Mouse (Mus musculus) gastrocnemius, postnatal 25 days (tissue): ENCODE results near the gene Lrch3. TPM values are rescaled to one million over a fixed set of nuclear protein-coding genes. Genes with fewer than 3 reads are reported as not detected.
"Not testable (repeated sequence)": the region's sequence is repeated elsewhere in the genome, so short reads cannot be mapped to it uniquely, and the experiment has no call there.

Experiments used
- DNase-seq: peaks from one replicate; pipeline ENCODE4 v3.0.0; 2022
- total RNA-seq, 2 experiments: library from RNA; stranded (reverse); gene quantifications; 1 replicate in 1 of 2; 2 replicates in 1 of 2; pipeline ENCODE4 v1.2.3; 2021

The Lrch3 gene
- total RNA-seq, 2 experiments from 2014 or later = 13.7 to 15.4 TPM

DNA sequence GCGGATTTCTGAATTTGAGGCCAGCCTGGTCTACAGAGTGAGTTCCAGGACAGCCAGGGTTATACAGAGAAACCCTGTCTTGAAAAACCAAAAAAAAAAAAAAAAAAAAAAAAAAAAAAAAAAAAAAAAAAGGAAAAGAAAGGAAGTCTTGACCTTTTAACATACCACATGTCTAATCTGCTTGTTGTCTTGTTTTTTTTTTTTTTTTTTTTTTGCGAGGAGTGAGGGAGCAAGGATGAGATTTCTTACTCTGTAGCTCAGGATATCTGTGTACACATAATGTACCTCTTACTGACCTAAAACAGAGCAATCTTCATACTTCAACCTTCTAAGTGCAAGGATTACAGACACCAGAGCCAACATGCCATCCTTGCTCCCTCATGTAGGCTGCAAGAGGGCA is 141.0 kb downstream of the Lrch3 start:
- not testable (repeated sequence) for DNase-seq

DNA sequence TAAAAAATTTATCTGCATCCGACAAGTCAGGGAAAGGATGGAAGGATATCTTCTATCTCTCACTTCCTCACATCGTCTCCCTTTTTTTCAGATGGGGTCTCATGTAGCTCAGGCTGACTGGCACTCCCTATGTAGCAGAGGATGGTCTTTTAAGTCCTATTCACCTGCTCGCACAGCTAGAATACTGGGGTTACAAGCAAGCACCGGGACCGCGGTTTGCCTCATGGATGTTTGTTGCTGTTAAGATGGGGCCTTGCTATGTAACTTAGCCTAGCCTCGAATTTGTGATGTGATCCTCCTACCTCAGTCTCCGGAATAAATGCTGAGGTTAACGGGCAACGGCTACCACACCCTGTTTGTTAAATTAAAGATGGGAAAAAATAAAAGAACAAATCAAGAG is 141.8 kb downstream of the Lrch3 start:
- DNase-seq = no peak

DNA sequence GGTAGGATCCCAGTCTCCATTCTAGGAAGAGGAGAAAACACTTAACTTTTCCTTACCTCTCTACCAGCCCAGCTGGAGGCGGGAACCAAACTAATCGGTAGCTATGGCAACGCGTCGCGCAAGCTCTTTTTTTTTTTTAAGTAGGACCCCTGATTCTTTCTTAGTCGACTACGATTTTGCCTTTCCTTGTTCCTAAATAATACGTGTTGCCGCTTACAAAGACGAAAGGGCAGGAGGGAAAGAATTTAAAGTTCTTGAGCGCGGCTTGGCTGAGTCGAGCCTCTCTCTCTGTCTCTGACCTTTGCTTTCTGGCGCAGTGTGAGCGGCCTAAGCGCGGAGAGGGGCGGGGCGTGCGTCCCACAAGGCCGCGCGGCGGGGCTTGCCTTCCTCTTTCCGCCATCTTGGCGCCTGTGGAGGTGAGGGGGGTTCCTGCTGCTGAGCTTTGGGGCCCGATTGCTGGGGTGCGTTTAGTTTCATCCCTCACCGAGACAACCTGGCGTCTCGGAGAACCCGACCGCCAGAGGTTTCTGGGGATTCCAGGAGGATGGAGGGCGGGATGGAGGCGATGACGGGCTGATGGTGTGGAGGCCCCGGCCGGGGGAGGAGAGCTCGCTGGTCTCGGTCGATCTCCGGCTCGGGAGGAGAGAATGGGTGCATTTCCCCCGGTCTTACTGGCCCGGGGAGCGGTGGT is 142.3 kb downstream of the Lrch3 start, which contains the start of the genes Iqcg and Rpl35a:
Gene Iqcg, minus strand, starts transcription at position 124 of the 691 bp plus-strand sequence.
Gene Rpl35a, plus strand, starts transcription at position 359 of the 691 bp plus-strand sequence.
- peak; percentile 83 for DNase-seq

DNA sequence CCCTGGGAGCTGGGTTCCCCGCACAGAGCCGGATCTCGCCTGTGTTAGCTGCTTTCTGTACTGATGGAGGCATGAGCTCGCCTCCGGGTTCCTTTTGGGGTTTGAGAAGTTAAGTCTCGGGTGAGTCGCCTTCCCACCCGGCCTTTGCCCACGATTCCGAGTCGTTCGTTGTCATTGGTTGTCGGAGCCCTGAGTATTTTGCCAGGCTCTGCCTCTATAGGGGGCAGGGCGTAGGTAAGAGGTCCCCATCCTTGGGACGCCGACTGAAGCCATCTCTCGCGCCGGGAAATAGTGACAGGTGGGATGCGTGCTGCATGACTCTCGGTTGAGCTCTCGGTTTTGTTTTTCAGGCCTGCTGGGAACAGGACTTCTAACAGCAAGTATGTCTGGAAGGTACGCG is 142.9 kb downstream of the Lrch3 start:
- DNase-seq = no peak

DNA sequence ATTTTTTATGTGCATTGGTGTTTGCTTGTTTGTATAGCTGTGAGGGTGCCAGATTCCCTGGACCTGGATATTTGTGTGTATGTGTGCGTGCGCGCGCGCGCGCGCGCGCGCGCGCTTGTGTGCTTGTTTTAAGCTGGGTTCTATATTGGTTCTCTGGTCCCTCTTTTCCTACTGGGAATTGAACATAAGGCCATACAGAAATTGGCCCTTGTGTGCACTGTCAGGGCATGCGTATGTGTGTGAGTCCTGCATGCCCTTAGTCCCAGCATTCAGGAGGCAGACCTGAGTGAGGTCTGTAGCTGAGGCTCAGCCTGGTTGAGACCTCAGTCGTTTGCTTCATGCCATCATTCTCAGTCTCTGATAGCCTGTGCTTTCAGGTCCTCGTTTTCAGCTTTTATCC is 144.1 kb downstream of the Lrch3 start:
- DNase-seq = no peak

DNA sequence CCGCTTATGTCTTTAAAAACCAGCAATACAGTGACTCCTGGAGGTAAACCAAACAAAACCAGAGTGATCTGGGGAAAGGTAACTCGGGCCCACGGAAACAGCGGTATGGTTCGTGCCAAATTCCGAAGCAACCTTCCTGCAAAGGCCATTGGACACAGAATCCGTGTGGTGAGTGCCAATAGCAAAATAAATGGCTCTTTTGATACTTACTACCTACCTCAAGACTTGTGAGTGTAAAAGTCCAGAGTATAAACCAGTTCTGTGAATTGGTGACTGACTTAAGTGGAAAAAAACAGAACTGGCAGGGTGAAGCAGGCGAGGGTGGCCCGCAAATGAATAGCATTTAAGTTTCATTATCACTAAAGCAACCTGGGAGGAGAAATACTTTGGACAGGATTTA is 144.8 kb downstream of the Lrch3 start:
- not testable (repeated sequence) for DNase-seq

DNA sequence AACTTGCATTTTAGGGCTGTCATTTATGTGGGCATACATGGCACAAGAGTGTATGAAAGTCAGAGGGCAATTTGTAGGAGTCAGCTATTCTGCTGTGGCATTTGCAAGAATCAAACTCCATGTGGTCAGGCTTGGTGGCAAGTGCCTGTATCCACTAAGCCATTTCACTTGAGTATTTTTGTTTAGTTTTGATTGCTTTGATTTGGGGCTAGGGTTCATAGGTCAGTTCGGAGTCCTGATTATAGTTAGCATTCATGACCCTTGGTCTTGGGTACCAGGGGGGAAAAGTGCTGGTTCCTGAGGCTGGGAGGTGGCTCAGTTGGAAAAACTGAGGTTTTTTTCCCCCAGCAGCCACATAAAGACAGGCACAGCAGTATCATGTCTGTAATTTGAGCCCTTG is 145.6 kb downstream of the Lrch3 start:
- DNase-seq = no peak

DNA sequence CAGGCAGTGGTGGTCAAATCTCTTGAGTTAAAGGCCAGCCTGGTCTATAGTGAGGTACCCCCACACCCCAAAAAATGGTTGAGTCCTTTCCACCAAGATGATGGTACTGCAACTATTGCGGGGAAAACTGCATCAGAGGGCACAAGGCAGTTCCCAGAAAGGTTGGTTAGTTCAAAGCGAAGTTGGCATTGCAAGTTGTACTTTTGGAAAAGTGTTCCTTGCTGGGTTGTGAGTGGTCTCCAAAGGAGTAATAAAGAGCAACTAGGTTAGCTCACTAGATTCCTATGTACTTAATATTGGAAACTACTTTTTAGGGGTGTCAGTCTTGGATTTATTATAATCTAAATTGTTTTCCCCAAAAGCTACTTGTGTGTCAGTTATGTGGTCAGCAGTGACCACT is 147.0 kb downstream of the Lrch3 start:
- no peak for DNase-seq

DNA sequence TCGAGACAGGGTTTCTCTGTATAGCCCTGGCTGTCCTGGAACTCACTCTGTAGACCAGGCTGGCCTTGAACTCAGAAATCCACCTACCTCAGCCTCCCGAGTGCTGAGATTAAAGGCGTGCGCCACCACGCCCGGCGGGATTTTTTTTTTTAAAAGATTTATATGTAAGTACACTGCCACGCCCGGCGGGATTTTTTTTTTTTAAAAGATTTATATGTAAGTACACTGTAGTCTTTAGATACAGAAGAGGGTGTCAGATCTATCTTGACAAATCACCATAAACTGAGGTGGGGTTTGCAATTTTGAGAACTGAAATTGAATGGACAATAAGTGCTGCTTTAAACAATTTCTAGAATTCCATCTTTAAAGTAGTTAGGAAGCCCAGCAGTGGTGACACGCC is 147.5 kb downstream of the Lrch3 start:
- DNase-seq = no peak

DNA sequence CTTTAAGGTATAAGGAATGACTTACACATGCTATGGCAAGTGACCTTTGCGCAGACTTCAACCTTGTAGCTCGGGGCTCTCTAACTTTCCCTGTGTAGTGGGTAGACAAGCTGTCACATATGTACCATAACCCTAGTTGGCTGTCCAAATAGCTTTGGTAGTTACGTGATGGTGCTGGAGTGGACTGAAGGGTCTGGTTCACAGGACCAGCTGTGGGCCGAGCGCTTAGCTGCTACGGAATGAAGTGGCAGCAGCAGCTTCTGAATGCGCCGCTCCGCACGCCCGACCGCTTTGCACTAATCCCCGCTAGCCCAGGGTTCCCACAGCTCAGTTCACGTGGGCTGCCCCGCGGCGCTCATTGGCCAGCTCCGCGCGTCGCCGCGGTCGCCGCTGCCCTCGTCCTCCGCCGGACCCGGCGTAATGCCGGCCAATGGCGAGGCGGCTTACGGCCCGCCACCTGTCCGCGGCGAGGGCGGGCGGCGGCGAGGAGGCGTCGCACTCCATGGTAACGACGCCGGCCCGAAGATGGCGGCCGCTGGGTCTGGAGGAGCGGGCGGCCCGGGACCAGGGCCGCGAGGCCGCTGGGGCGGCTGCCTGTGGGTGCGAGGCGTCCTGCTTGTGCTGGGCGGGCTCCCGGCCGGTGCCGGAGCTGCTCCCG is 148.3 kb downstream of the Lrch3 start, which contains the start of gene Lmln:
Gene Lmln, plus strand, starts transcription at position 498 of the 658 bp plus-strand sequence.
- peak; percentile 93 for DNase-seq

DNA sequence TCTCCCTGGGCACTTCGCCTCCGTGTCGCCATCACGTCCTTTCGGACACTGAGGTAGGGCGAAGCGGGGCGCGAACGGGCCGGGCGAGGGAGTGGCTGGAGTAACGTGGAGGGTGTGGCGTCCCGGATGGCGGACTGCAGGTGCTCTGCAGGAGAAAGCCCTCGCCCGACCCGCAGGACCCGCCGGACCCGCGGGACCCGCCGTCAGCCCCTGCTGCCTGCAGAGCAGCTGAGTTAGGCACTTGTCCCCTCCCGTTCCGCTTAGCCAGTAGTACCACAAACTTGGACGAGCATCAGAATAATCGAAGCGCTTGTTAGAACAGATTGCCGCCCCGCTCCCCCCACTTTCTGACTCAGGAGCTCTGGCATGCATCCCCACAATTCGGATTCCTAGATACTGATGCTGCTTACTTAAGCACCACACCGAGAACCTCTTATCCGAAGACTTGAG is 148.8 kb downstream of the Lrch3 start:
- DNase-seq = no peak

DNA sequence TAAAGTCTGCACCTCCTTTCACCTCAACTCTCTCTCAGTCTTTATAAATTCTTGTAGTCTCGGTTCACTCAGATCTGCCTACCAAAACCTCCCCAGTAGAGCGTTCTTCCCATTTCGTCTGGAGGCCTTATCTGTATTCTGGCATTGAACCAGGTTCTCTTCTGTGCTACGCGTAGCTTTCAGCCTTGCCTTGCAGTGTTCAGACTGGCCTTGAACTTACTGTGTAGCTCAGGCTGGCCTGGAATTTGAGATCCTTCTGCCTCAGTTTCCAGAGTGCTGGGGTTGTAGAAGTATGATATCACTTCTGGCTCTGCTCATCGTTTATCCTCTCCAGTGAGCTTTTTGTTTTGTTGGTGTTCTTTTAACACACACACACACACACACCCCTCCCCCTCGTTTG is 149.4 kb downstream of the Lrch3 start:
- DNase-seq = no peak

DNA sequence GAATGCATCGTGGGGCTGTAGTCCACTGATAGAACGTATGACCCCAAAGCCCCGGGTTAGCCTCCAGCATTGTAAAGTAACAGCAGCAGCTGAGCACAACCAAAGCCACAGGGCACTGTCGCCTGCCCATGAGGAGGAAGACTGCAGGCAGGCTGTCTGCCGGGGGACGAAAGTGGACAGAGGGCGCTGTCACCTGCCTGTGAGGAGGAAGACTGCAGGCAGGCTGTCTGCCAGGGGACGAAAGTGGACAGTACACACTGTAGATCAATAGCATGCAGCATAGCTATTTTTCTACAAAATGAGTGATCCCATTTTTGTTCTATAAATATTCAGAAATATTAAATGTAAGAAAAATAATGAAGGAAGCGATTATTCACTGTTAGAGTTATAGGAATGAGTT is 150.7 kb downstream of the Lrch3 start:
- no peak for DNase-seq

Other genes starting within 250 kb of the Lrch3 start
- gene Muc4, start 178.2 kb upstream of the Lrch3 start, total RNA-seq = under 1 TPM; 0.08 to 0.43 TPM
- under 1 TPM; 0.28 to 0.64 TPM for gene Muc20, start 116.7 kb upstream of the Lrch3 start, total RNA-seq
- gene Smbd1, start 103.6 kb upstream of the Lrch3 start, total RNA-seq = not detected
- gene Fyttd1, start 36.6 kb upstream of the Lrch3 start, total RNA-seq = 10 to 100 TPM; 79.8 to 85.6 TPM
- 10 to 100 TPM; 24.3 to 26.7 TPM for gene Rubcn, start 36.3 kb upstream of the Lrch3 start, total RNA-seq
- 1 to 10 TPM; 2.7 to 3.7 TPM for gene Iqcg, start 142.1 kb downstream of the Lrch3 start, total RNA-seq
- gene Rpl35a, start 142.4 kb downstream of the Lrch3 start, total RNA-seq = 100 to 1,000 TPM; 203 to 249 TPM
- 1 to 10 TPM; 1.8 to 2.6 TPM for gene Lmln, start 148.4 kb downstream of the Lrch3 start, total RNA-seq